Mouse (Mus musculus): ENCODE results near the gene Med12l. TPM values are rescaled to one million over a fixed set of nuclear protein-coding genes. Genes with fewer than 3 reads are reported as not detected.

Med12l gene
- total and polyA plus RNA-seq, 2 experiments from 2014 or later, result 1.2 to 7.1 TPM

DNA sequence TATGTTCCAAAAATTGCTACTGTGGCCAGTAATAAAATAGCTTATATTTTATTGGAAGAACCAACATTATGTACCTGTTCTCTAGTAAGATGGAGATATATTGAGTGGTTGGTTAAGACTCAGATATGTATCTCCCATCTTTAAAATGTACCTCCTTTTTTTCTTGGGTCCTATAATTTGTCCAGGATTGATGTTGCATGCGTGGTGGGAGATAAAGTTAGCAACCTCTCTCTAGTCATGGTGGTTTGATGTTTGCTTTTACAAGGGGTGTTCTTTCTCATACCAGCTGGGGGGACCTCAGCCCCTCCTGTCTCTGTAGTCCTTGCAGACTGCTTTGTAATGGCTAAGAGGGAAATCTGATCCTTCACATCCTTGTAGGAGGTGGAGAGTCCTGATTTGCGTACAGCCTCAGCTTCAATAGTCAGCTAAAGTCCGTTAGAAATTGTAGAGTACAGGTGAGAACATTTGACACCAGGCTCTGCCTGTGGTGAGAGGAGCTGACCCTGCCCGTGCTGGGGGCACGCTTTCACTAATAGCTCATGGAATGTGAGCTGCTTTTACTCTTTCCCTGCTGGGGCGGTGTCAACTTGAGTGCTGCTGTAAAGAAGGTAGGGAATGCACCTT lies 74.8 kb downstream of the Med12l start:
- no peak for TF ChIP-seq EP300 (IDR thresholded peaks at IDR 0.05; ENCODE audit: low read depth)
- no peak for TF ChIP-seq CTCF (IDR thresholded peaks at IDR 0.05; ENCODE audit: low read depth)
- Histone ChIP-seq H3K4me1 (ENCODE audit: control insufficient read depth, insufficient read depth) (no peaks in the 10 kb centered on the region), H3K4me2 (ENCODE audit: low read depth, low read length) (no peak overlapping the region), H3K9ac (replicated peaks; ENCODE audit: low read depth, low read length) (no peak overlapping the region), H3K27me3 (ENCODE audit: control insufficient read depth, insufficient read depth, low read length) (no peaks in the 10 kb centered on the region), H3K36me3 (replicated peaks; ENCODE audit: control insufficient read depth, insufficient read depth, low read length) (no peaks in the 10 kb centered on the region), H3K27ac (ENCODE audit: low read depth) (no peak overlapping the region), H3K4me3 (ENCODE audit: low read depth, low read length) (no peak overlapping the region), H3K9me3 (replicated peaks; ENCODE audit: control insufficient read depth, low read length) (no peaks in the 10 kb centered on the region)
- DNase-seq (ENCODE audit: low spot score), result no peak
- ATAC-seq (ENCODE audit: insufficient read depth, low read depth), result no peak
- 32% methylated on average over 6 of the region's 6 CpGs for WGBS

GRCm38 (mm10) chr3:59080919-59081318 lies 75.3 kb downstream of the Med12l start:
- H3K27me3 ChIP-seq (ENCODE audit: control insufficient read depth, insufficient read depth, low read length), result no peaks in the 10 kb centered on the region
- no peak overlapping the region for H3K27ac ChIP-seq (ENCODE audit: low read depth)
- H3K4me3 ChIP-seq (ENCODE audit: low read depth, low read length), result no peak overlapping the region
- WGBS, result 15% methylated on average over 7 of the region's 7 CpGs
- H3K36me3 ChIP-seq (replicated peaks; ENCODE audit: control insufficient read depth, insufficient read depth, low read length), result no peaks in the 10 kb centered on the region
- TF ChIP-seq CTCF (IDR thresholded peaks at IDR 0.05; ENCODE audit: low read depth), result no peak
- no peak for TF ChIP-seq EP300 (IDR thresholded peaks at IDR 0.05; ENCODE audit: low read depth)
- no peaks in the 10 kb centered on the region for H3K4me1 ChIP-seq (ENCODE audit: control insufficient read depth, insufficient read depth)
- H3K4me2 ChIP-seq (ENCODE audit: low read depth, low read length), result no peak overlapping the region
- H3K9me3 ChIP-seq (replicated peaks; ENCODE audit: control insufficient read depth, low read length), result no peaks in the 10 kb centered on the region
- no peak overlapping the region for H3K9ac ChIP-seq (replicated peaks; ENCODE audit: low read depth, low read length)
- ATAC-seq (ENCODE audit: insufficient read depth, low read depth), result no peak; the same call in 1 of the 2 replicates
- no peak for DNase-seq (ENCODE audit: low spot score)

- Histone ChIP-seq H3K4me2 (ENCODE audit: low read depth, low read length) (no peak overlapping the region), H3K4me1 (ENCODE audit: control insufficient read depth, insufficient read depth) (no peaks in the 10 kb centered on the region), H3K27ac (ENCODE audit: low read depth) (no peak overlapping the region), H3K9ac (replicated peaks; ENCODE audit: low read depth, low read length) (no peak overlapping the region), H3K4me3 (ENCODE audit: low read depth, low read length) (no peak overlapping the region), H3K36me3 (replicated peaks; ENCODE audit: control insufficient read depth, insufficient read depth, low read length) (no peaks in the 10 kb centered on the region), H3K27me3 (ENCODE audit: control insufficient read depth, insufficient read depth, low read length) (no peaks in the 10 kb centered on the region), H3K9me3 (replicated peaks; ENCODE audit: control insufficient read depth, low read length) (no peaks in the 10 kb centered on the region)
- no peak for TF ChIP-seq EP300 (IDR thresholded peaks at IDR 0.05; ENCODE audit: low read depth)
- TF ChIP-seq CTCF (IDR thresholded peaks at IDR 0.05; ENCODE audit: low read depth), result no peak
- WGBS, result 58% methylated on average over 11 of the region's 11 CpGs
- DNase-seq (ENCODE audit: low spot score), result no peak
- ATAC-seq (ENCODE audit: insufficient read depth, low read depth), result no peak
These were observed 87.1 kb downstream of the Med12l start for GRCm38 (mm10) chr3:59092702-59093101.

GRCm38 (mm10) chr3:59097421-59097820 lies 91.8 kb downstream of the Med12l start:
- Histone ChIP-seq H3K27me3 (ENCODE audit: control insufficient read depth, insufficient read depth, low read length) (no peaks in the 10 kb centered on the region), H3K36me3 (replicated peaks; ENCODE audit: control insufficient read depth, insufficient read depth, low read length) (no peaks in the 10 kb centered on the region), H3K4me1 (ENCODE audit: control insufficient read depth, insufficient read depth) (no peaks in the 10 kb centered on the region; the same call in 1 of the 2 replicates), H3K27ac (ENCODE audit: low read depth) (no peak overlapping the region), H3K9ac (replicated peaks; ENCODE audit: low read depth, low read length) (no peak overlapping the region), H3K4me2 (ENCODE audit: low read depth, low read length) (no peak overlapping the region), H3K9me3 (replicated peaks; ENCODE audit: control insufficient read depth, low read length) (no peaks in the 10 kb centered on the region), H3K4me3 (ENCODE audit: low read depth, low read length) (no peak overlapping the region)
- no peak for DNase-seq (ENCODE audit: low spot score)
- no peak for ATAC-seq (ENCODE audit: insufficient read depth, low read depth)
- WGBS, result 60% methylated on average over 6 of the region's 6 CpGs
- no peak for TF ChIP-seq CTCF (IDR thresholded peaks at IDR 0.05; ENCODE audit: low read depth)
- no peak for TF ChIP-seq EP300 (IDR thresholded peaks at IDR 0.05; ENCODE audit: low read depth)

GRCm38 (mm10) chr3:59098540-59098939 lies 92.9 kb downstream of the Med12l start:
- Histone ChIP-seq H3K9me3 (replicated peaks; ENCODE audit: control insufficient read depth, low read length) (no peaks in the 10 kb centered on the region), H3K4me1 (ENCODE audit: control insufficient read depth, insufficient read depth) (no peaks in the 10 kb centered on the region; the same call in 1 of the 2 replicates), H3K27ac (ENCODE audit: low read depth) (no peak overlapping the region), H3K36me3 (replicated peaks; ENCODE audit: control insufficient read depth, insufficient read depth, low read length) (no peaks in the 10 kb centered on the region), H3K9ac (replicated peaks; ENCODE audit: low read depth, low read length) (no peak overlapping the region), H3K4me2 (ENCODE audit: low read depth, low read length) (no peak overlapping the region), H3K27me3 (ENCODE audit: control insufficient read depth, insufficient read depth, low read length) (no peaks in the 10 kb centered on the region), H3K4me3 (ENCODE audit: low read depth, low read length) (no peak overlapping the region)
- 75% methylated on average over 10 of the region's 10 CpGs for WGBS
- ATAC-seq (ENCODE audit: insufficient read depth, low read depth) (no peak), DNase-seq (ENCODE audit: low spot score) (no peak)
- TF ChIP-seq EP300 (IDR thresholded peaks at IDR 0.05; ENCODE audit: low read depth) (no peak), CTCF (IDR thresholded peaks at IDR 0.05; ENCODE audit: low read depth) (no peak)
